Mouse (Mus musculus) heart, postnatal 25 days (tissue): ENCODE results near the gene Sept5. TPM values are rescaled to one million over a fixed set of nuclear protein-coding genes. Genes with fewer than 3 reads are reported as not detected.

ENCODE experiments used
- DNase-seq: peaks from one replicate; pipeline ENCODE4 v3.0.0; 2022; ENCODE audit warnings: low spot score
- intact Hi-C: fragments of 180-260 bp; cut with DNase I; formaldehyde crosslinking; loops from one replicate; pipeline ENCODE4 v1.15.1; 2025
- total RNA-seq, 2 experiments: library from RNA; stranded (reverse); gene quantifications; 2 replicates each; pipeline ENCODE4 v1.2.3; 2021

Gene Sept5
- total RNA-seq, 2 experiments from 2014 or later = 3.9 to 4.6 TPM

GRCm38 (mm10) chr16:18633333-18633732 lies 3.6 kb upstream of the Sept5 start:
- intact Hi-C loops = no loop called here

DNA sequence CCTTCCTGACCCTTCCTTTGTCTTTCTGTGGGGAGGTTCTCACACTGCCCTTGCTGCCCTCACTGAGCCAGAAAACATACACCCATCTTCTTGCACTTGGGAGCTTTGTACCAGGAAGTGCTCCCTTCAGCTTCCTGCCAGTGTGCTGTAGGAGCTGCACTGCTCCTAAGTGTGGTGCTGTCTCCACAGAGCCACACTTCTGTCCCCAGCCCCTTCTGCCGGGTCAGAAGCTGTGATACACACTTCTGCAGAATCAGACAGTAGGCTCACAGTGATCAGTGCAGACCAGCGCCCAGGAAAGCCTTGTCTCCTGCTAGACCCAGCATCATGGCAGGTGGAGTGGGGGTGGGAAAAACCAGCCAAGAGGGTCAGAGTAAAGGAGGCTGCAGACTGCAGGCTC lies 3.1 kb upstream of the Sept5 start:
- intact Hi-C loops = no loop called here
- DNase-seq = no peak

More at GRCm38 (mm10) chr16:18633333-18633732, 3.6 kb upstream of the Sept5 start:
- no peak for DNase-seq

GRCm38 (mm10) chr16:18632059-18632458 lies 2.3 kb upstream of the Sept5 start:
- DNase-seq = no peak

DNA sequence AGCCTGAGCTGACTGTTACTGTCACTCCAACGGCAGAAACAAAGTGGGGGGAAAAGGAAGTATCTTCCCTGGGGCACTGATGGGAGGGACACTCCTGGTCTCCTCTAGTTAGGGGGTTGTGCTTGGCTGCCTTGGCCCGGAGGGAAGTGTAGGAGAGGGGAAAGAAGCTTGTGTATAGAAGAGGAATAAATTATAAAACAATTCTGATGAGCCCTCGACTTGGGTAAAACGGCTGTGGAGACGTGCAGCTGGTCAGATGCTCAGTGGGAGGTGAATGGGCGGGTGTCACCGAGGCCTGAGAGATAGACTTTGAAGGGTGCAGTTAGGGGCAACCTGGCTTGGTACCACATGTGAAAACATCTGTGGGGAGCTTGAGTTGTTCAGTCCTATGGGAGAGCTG lies 1.4 kb upstream of the Sept5 start:
- intact Hi-C loops = no loop called here
- no peak for DNase-seq

More at GRCm38 (mm10) chr16:18632059-18632458, 2.3 kb upstream of the Sept5 start:
- intact Hi-C loops = no loop called here

DNA sequence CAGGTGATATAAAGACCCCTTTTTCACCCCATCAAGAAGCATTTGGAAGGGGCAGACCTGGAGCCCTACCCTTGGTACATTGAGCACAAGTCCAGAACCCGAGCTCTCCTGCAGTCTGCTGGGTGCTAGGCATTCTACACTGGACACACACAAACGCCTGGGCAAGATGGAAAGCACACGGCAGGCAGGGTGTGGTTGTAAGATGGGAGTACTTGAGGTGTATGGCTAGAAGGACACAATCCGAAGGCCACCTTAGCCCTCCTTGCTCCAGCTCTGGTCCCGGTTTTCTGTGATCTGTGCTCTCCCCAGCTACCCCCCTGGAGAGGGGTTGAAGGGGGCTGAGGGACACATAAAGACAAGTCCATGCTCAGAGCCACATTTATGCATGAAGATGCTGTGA lies 537 bp upstream of the Sept5 start:
- no peak for DNase-seq
- intact Hi-C loops = no loop called here

GRCm38 (mm10) chr16:18628948-18629340 lies 810 bp downstream of the Sept5 start:
- intact Hi-C loops = loop anchor here (5.0 to 10.0 kb wide), 2 partner anchors 168 to 734 kb away; partner anchors contain the start of genes Dgcr2, Gm20518, Tssk1 and Tssk2
- DNase-seq = no peak

- DNase-seq = no peak
- intact Hi-C loops = loop anchor here (5.0 to 10.0 kb wide), 2 partner anchors 169 to 734 kb away; partner anchors contain the start of genes Dgcr2, Gm20518, Tssk1 and Tssk2
Measured at GRCm38 (mm10) chr16:18628206-18628947, 1.4 kb downstream of the Sept5 start.

DNA sequence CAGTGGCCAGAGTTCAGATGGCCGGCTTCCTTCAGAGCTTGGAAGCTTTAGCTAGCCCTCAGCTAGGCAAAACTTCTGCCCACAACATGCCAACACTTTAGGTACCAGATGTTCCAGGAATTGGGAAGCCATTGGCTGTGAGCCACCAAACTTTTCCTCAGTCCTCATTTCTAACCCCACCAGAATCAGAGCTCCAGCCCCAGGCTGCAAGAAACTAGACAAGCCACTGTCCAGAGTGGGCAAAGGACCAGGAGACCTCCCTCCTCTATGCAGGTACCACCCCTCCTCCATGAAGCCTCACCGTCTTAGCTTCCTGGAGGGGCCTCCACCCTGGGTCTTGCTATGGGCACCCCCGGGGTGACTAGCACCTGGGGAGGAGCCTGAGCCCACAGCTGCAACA lies 2.6 kb downstream of the Sept5 start:
- DNase-seq = no peak
- intact Hi-C loops = loop anchor here (5.0 to 10.0 kb wide), 2 partner anchors 170 to 732 kb away; partner anchors contain the start of genes Dgcr2, Gm20518, Tssk1 and Tssk2

DNA sequence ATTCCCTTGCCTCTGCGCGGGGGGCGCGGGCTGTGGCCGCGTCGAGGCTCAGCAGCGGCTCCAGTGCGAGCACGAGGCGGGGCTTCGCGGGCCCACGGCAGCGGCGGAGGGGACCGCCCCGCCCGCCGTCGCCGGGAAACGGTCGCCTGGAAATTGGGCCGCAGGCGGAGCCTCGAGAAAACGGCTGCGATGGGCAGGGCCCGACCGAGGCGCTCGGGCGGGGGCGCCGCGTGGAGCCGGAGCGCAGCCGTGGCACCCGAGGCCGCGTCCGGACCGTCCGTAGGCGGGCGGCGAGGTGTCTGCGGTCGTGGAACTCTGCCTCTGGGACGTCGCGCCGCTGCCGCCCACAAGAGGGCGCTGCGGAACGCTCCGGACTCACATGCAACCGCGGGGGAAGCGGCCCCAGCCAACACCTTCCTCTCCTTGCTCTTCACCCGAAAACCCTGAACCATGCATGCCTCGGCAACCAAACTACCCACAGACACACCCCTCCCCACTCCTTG lies 3.3 kb downstream of the Sept5 start, which contains the start of gene Gm49601:
Gm49601 (minus strand) TSS at position 52 of the 503 bp plus-strand sequence.
- intact Hi-C loops = loop anchor here (1.0 to 10.0 kb wide), 3 partner anchors 52 to 732 kb away; partner anchors contain the start of genes Dgcr2, Gm20518, Tssk1 and Tssk2
- peak; percentile 66 for DNase-seq

GRCm38 (mm10) chr16:18625791-18626311 lies 3.9 kb downstream of the Sept5 start:
- intact Hi-C loops = loop anchor here (1.0 to 10.0 kb wide), 3 partner anchors 52 to 731 kb away; partner anchors contain the start of genes Dgcr2, Gm20518, Tssk1 and Tssk2
- no peak for DNase-seq

DNA sequence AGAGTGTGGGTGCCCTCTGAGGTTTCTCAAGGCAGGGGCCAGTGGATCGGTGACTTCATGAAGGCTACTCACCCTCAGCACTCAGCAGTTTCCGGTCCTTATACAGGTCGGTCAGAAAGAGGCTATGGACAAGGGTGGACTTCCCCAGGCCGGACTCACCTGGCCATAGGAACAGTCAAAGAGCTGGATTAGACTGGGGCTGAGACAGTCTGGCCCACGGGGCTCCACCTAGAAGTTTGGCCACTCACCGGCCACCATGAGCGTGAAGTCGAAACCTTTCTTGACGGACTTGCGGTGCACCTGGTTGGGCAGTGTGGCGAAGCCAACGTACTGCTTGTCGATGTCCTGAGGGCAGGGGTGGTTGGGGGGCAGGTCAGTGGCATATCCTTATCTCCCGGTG lies 4.7 kb downstream of the Sept5 start:
- DNase-seq = no peak
- intact Hi-C loops = loop anchor here (5.0 to 10.0 kb wide), 2 partner anchors 172 to 730 kb away; partner anchors contain the start of genes Dgcr2, Gm20518, Tssk1 and Tssk2

DNA sequence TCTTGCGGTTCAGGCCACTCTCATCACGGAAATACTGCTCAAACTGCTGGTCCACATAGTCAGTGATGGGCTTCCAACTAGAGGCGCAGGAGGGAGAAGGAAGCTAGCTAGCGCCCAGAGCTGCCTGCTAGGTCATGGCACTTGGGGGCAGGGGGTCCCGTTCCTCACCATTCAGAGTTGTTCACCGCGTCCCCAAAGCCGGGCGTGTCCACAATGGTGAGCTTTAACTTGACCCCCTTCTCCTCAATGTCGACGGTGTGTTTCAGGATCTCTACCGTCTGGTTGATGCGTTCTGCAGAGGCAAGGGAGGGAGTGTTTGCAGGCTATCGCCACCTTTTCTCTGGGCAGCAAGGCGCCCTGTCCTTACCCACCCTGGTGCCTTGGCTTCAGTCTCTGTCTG lies 5.1 kb downstream of the Sept5 start:
- no peak for DNase-seq
- intact Hi-C loops = loop anchor here (5.0 to 10.0 kb wide), 2 partner anchors 173 to 730 kb away; partner anchors contain the start of genes Dgcr2, Gm20518, Tssk1 and Tssk2

DNA sequence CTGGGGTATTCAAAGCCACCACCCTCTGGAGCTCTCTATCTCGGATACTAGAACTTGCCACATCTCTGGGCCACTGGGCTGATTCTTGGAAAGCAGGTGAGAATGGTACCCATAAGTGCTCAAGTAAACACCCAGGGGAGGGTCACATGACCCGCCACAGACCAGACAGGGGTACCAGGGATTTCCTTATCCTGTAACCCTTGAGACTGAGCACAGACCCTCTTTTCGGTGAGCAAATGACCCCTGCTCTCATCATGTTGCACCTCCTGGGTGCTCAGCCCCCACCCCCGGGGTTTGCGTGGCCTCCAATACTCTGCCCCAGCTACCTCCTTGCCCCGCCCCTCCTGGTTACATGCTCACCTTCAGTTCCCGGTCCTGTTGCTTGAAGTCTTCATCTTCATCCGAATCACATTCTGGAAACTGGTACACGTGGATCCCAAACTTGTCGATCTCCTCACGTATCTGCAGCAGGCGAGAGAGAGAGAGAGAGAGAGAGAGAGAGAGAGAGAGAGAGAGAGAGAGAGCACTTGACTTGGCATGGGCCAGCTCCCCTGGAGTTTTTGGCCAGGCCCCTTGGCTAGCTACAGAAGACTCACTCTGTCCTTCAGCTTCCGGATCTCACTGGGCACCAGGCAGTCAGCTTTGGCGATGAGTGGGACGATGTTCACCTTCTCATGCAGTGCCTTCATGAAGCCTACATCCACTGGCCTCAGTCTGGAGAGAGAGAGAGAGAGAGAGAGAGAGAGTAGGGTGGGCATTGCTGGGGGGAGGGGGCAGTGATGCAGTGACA lies 5.8 kb downstream of the Sept5 start:
- DNase-seq = no peak
- intact Hi-C loops = loop anchor here (10.0 kb wide), 1 partner anchor 729 kb away; the partner anchor contains the start of genes Dgcr2, Gm20518, Tssk1 and Tssk2

- DNase-seq = no peak
- intact Hi-C loops = loop anchor here (10.0 kb wide), 1 partner anchor 728 kb away; the partner anchor contains the start of genes Dgcr2, Gm20518, Tssk1 and Tssk2
Measured at GRCm38 (mm10) chr16:18622916-18623750, 6.6 kb downstream of the Sept5 start.

DNA sequence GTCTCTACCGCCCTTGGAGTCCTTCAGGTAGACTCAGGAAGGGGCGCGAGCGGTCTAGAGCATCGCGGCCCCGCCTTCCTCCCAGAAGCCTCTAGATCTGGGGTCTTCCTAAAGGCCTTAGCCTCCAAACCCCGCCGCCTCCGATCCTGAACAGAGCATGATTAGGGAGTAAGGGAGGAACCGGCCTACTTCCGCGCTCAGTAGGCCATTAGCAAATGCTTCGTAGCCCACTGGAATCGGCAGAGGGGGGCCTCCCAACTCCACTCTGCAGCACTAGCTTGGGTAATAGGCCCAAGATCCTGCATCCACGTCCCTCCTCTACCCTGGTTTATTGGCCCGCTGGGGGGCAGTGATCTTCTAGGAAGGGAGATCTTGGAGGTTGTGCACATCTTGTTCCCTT lies 7.7 kb downstream of the Sept5 start, which contains the start of gene Gp1bb:
Gp1bb (minus strand) TSS at position 385 of the 400 bp plus-strand sequence.
- no peak for DNase-seq
- intact Hi-C loops = loop anchor here (10.0 kb wide), 1 partner anchor 727 kb away; the partner anchor contains the start of genes Dgcr2, Gm20518, Tssk1 and Tssk2

- intact Hi-C loops = loop anchor here (10.0 kb wide), 1 partner anchor 727 kb away; the partner anchor contains the start of genes Dgcr2, Gm20518, Tssk1 and Tssk2
- DNase-seq = no peak
Measured at GRCm38 (mm10) chr16:18621362-18622001, 8.3 kb downstream of the Sept5 start.

DNA sequence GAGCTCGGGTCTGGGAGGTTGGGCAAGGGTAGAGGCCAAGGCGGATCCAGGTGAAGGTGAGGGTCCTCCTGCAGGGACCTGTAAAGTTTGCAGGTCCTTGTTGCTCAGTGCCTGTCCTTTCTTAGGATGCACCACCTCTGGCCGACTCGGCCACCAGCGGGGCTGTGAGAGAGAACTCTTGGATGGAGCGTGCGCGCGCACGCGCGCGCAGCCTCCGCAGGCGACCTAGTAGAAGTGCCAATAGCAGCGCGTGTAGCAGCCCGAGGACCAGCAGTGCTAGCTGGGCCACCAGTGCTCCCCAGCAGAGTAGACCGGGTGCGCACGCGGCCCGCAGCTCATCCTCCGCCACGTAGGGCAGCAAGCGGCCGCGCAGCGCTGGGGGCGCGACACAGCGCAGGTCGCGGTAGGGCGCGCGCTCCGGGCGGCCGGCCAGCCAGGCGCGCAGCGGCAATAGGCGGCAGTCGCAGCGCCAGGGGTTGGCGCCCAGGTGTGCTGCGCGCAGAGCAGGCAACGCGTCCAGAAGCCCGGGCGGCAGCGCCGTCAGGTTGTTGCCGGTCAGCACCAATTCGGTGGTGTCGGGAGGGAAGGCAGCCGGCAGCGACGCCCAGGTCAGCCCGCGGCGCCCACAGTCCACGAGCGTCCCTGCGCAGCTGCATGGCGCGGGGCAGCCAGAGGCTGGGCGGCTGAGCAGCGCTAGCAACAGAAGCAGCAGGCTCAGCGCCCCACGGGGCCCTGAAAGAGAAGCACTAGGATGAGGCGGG lies 9.0 kb downstream of the Sept5 start:
- DNase-seq = no peak
- intact Hi-C loops = loop anchor here (10.0 kb wide), 1 partner anchor 726 kb away; the partner anchor contains the start of genes Dgcr2, Gm20518, Tssk1 and Tssk2
